Mouse (Mus musculus) common myeloid progenitor, adult 5-6 weeks (primary cell): ENCODE data around the gene BC003965. TPM values are rescaled to one million over a fixed set of nuclear protein-coding genes. Genes with fewer than 3 reads are reported as not detected.
A peak's percentile ranks its signal among the peaks of the same experiment; 100 is the strongest.

Source experiments
- ATAC-seq: replicated peaks from 2 replicates; pipeline ENCODE4 v1.8.0; 2016; ENCODE audit warnings: low read depth, mild to moderate bottlenecking, moderate TSS enrichment, inconsistent platforms; ENCODE audit not compliant: poor library complexity, severe bottlenecking
- total RNA-seq: library from RNA; stranded (forward); fragments of 200-1000, 187-1606 nt; gene quantifications from 2 replicates; pipeline ENCODE4 v1.2.3, GENCODE M21; 2017

Gene BC003965
- 10.9 and 11.6 TPM in 2 replicates for total RNA-seq

- ATAC-seq: peak; percentile 83
Measured at GRCm38 (mm10) chr17:25184129-25184691, at the start of gene BC003965. TSS of gene BC003965 (plus strand) at chr17:25184554.

DNA sequence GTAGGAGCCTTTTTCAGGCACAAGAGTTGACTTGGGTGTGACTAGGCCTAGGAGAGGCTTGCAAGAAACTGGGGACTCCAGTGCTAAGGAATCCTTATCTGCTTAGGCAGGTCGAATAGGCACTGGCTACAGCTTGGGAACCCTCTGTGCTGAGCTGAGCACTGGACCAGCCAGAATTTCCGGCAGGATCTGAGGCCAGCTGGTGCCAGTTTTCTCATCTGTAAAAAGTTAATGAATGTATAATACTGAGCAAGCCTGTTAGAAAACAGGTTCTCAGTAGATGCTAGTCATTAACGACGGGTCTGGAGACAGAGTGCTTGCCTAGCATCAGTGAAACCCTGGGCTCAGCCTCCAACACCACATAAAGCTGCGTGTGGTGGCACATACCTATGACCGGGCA is 48.7 kb upstream of the BC003965 start:
- ATAC-seq: no peak

DNA sequence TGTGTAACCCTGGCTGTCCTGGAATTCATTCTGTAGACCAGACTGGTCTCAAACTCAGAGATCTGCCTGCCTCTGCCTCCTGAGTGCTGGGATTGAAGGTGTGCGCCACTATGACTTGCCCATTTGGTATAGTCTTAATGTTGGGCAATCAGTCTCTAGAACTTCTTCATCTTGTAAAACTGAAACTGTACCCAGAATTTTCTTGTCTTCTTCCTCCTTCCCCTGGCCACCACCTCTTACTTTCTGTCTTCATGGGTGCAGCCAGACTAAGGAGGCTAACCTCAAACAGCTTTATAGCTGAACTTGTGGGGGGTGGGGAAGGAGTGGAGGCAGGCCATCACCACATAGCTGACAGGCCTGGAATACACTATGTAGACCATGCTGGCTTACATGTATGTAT is 45.6 kb upstream of the BC003965 start:
- 0 out of 2 replicates have a peak, but pooled peaks have one; percentile 36 for ATAC-seq

DNA sequence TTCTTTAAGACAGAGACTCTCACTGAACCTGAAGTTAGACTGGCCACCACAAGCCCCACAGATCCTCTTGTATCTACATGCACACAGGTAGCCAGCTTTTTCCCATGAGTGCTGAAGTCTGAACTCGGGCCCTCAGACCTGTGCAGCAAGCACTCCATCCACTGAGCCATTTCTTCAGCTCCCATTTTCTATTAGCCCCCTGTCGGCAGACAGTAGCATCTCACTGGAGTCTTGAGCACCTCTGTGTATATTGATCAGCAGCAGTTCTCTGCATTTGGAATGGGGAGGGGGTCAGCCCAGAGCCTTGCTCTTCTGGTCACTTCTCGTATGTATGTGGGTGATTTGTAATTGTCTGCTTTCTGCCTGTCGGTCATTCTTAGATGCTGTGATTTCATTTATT is 44.4 kb upstream of the BC003965 start:
- no peak for ATAC-seq

- no peak for ATAC-seq
Measured at GRCm38 (mm10) chr17:25162161-25162560, 22.2 kb upstream of the BC003965 start, which contains the start of gene Ccdc154. TSS of gene Ccdc154 (plus strand) at chr17:25162461.

DNA sequence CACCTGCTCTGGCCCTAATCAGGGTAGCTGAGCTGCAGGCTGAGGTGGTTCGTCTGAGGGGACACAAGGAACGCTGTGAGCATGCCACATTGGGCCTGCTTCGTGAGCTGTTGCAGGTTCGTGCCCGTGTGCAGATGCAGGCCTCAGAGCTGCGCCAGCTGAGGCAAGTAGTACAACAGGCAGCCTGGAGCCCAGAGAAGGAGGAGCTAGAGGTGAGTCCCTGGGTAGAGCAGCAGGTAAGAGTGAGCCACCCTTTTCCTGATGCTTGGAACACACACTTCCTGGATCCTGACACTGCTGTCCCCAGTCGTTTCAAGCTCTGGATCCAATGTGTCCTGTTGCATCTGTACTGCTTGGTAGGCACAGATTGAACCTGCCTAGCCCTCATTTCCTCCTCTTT is 21.0 kb upstream of the BC003965 start:
- ATAC-seq: no peak

DNA sequence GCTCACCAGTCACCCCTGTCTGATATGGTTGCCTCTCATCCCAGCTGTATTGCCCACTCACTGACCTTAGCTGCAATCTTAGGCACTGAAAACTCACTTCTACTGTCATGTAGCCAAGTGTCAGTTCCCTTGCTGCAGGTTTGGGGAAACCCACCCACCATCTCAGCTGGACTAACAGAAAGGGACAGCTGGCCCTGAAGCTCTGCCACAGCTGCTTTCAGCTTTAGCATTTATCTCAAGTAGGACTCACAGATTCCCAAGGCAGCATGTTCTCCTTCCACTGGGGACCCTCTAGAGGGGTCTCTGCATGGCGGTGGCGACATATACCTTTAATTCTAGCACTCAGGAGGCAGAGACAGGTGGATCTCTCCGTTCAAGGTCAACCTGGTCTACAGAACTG is 19.6 kb upstream of the BC003965 start:
- ATAC-seq: no peak

DNA sequence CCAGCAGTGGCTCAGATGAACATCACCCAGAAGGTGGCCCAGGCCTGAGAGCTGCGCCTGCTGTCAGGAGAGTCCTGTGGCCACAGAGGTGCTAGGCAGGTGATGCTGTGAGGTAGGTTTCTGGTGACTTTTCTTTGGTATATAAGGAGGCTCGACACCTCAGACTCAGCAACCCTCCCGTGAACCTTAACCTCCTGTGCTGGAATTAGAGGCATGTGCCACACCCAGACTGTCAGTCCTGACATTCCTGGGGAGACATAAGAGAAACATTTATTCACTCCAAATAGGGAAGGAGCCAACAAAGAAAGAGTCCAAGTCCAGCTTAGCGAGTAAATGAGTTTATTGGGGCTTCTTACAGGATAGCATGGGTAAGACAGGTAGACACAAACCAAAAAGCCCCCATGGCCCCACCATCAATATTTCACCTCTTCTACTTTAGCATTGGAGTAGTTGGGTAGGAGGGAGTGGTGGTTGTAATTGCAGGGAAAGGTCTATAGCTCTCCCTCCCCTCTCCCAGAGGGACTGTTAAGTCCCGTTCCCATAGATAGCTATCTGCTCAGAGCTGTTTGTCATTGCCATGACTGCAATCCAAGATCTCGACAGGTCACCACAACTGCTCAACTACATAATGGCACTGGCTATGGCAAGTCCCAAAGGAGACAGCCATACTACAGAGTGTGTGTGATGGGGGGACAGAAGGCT is 18.2 kb upstream of the BC003965 start:
- ATAC-seq: no peak

GRCm38 (mm10) chr17:25169706-25170105 is 14.6 kb upstream of the BC003965 start:
- ATAC-seq: no peak

DNA sequence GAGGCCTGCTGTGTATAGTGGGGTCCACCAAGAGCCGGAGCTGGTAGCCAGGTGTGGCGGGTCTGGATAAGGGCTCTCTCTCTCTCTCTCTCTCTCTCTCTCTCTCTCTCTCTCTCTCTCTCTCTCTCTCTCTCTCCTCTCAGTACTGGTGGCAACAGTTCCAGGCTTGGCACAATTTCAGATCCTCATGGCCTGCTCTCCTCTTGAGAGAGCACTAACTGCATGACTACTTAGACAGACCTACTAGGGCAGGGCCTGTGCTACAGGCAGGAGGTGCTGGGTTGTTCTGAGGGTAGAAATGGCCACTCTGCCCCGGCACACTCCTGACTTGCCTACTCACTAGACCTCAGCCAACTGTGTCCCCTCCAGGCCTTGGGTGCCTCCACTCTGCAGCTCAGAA is 11.8 kb upstream of the BC003965 start:
- ATAC-seq: no peak

DNA sequence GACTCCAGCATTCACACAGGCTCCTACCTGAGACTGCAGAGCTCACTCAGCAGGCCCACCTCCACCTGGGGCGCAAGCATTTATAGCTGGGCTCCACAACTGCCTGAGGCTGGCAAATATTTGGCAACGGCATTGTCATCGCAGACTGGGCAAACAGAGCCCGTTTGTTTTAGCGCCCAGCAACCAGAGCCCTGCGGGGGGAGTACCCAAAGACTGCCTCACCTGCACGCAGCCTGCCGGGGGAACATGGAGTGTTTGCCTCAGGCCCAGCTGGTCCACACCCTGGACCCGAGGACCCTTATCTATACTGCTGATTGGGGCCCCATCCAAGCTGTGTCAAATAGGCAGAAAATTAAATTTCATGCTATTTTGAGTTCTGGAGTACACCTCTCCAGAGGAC is 8.9 kb upstream of the BC003965 start, which contains the start of gene Gm38655:
TSS of gene Gm38655 (minus strand) at position 61 of the 400 bp plus-strand sequence.
- no peak for ATAC-seq

- ATAC-seq: 0 out of 2 replicates have a peak, but pooled peaks have one; percentile 5
Measured at GRCm38 (mm10) chr17:25183232-25183631, 1.1 kb upstream of the BC003965 start.

GRCm38 (mm10) chr17:25184961-25185360 is 607 bp downstream of the BC003965 start:
- ATAC-seq: no peak

- ATAC-seq: no peak
Measured at GRCm38 (mm10) chr17:25187784-25188149, 3.4 kb downstream of the BC003965 start.

- peak; percentile 27; the same call in 1 of the 2 replicates for ATAC-seq
Measured at GRCm38 (mm10) chr17:25188150-25189031, 4.0 kb downstream of the BC003965 start, which contains the start of gene Unkl. TSS of gene Unkl (plus strand) at chr17:25188397.

GRCm38 (mm10) chr17:25189091-25189490 is 4.7 kb downstream of the BC003965 start:
- ATAC-seq: no peak

DNA sequence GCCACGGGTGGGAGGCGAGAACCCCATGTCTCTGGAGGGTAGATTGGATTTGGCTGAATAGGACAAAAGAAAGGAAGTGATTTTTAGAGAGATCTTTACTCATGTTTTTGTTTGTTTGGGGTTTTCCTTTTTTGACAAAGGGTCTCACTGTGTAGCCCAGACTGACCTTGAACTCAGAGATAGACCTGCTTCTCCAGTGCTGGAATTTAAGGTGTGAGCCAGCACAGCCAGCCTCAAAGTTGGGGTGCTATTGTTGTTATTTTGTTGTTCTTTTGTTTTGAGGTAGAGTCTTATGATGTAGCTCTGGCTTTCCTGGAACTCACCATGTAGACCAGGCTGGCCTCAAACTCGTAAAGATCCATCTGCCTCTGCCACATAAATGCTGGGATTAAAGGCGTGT is 18.0 kb downstream of the BC003965 start:
- no peak for ATAC-seq

DNA sequence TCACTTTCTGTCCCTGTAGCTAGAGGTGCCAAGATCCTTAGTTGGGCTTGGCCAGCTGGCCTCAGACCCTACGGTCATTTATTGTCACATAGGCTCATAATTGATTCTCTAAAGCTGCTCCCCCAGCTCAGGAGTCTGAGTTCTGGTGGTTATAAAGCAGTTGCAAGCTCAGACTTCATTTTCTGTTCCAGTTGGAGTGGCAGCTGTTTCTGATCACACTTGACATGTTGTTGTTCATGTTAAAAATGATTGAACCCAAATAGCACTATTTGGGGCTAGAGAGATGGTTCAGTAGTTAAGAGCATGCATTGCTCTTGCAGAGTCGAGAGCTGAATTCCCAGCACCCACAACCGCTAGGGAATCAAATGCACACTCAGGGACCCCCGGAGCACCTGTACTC is 25.7 kb downstream of the BC003965 start:
- ATAC-seq: no peak

DNA sequence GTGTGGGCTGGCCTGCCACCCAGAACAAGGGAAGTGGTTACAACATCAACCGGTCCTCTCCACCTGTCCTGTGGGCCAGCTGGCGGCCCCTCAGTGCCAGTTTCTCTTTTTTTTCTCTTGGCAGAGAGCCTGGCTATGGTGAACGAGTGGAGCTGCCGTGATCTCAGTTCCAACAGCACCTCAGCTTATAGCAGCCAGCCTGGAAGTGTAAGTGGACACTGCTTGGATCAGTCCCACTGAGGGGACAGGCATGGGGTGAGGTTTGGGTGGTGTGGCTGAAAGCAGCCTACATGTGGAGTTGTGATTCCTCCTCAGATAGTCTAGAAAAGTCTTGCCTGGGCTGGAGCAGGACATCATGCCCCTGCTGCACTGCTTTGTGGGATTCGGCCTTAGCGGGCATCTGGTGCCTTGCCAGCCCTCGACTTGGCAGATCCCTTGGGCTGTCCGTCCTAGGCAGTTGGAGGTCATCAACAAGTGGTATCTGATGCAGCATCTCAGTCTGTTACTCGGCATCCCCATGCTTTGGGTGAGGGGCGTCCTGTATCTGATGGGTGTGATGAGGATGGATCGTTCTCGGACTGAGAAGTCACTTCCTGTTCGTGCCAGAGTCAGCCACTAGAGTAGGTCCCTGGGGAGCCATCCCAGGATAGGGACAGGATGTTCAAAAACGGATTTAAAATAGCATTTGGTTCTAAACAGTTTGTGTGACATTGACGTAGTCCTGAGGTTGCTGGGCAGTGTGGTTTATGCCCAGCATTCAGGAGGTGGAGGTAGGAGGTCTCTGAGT is 26.5 kb downstream of the BC003965 start:
- ATAC-seq: peak; percentile 56; the same call in 1 of the 2 replicates

GRCm38 (mm10) chr17:25211705-25212104 is 27.4 kb downstream of the BC003965 start:
- no peak for ATAC-seq
